Mouse (Mus musculus) hindbrain, embryonic 14.5 days (tissue): Measurements from ENCODE around the gene Tmc2. TPM values are rescaled to one million over a fixed set of nuclear protein-coding genes. Genes with fewer than 3 reads are reported as not detected.

Source experiments
- ATAC-seq: fragments of 200-750 bp; cut with Nextera tagmentation; 2 replicates; pipeline ENCODE4 v1.8.0; 2017; ENCODE audit warnings: moderate number of reproducible peaks, mild to moderate bottlenecking, moderate TSS enrichment, moderate library complexity; ENCODE audit not compliant: low FRiP score
- DNase-seq: peaks from one replicate; pipeline ENCODE4 v3.0.0-alpha.2; 2015; ENCODE audit warnings: low spot score
- H3K27ac ChIP-seq: fragments of 300-500 bp; sonication (generic); 2 replicates; pipeline ENCODE4 v1.5.1; 2014; ENCODE audit warnings: mild to moderate bottlenecking, moderate library complexity
- H3K27me3 ChIP-seq: fragments of 300-500 bp; sonication (generic); 2 replicates; pipeline ENCODE4 v1.6.1; 2014; ENCODE audit warnings: mild to moderate bottlenecking, low read length, mixed read lengths; ENCODE audit not compliant: control insufficient read depth, insufficient read depth
- H3K36me3 ChIP-seq: fragments of 300-500 bp; sonication (generic); replicated peaks from 2 replicates; pipeline ENCODE4 v1.6.1; 2014; ENCODE audit not compliant: control insufficient read depth, insufficient read depth
- H3K4me1 ChIP-seq: fragments of 300-500 bp; sonication (generic); replicated peaks from 2 replicates; pipeline ENCODE4 v1.6.1; 2014; ENCODE audit warnings: antibody characterized with exemption, low read length, mixed read lengths; ENCODE audit not compliant: control insufficient read depth, insufficient read depth
- H3K4me2 ChIP-seq: fragments of 300-500 bp; sonication (generic); replicated peaks from 2 replicates; pipeline ENCODE4 v1.6.1; 2014; ENCODE audit warnings: mild to moderate bottlenecking, moderate library complexity
- H3K4me3 ChIP-seq: fragments of 300-500 bp; sonication (generic); replicated peaks from 2 replicates; pipeline ENCODE4 v1.5.1; 2014; ENCODE audit warnings: mild to moderate bottlenecking, low read length
- H3K9ac ChIP-seq: fragments of 300-500 bp; sonication (generic); 2 replicates; pipeline ENCODE4 v1.6.1; 2014
- H3K9me3 ChIP-seq: fragments of 300-500 bp; sonication (generic); 2 replicates; pipeline ENCODE4 v1.6.1; 2016; ENCODE audit warnings: low read length; ENCODE audit not compliant: control insufficient read depth
- WGBS: fragments of 180-500 bp; shearing (Covaris S2); extraction: QIAGEN DNeasy Blood & Tissue Kit; methylation state at CpG from one replicate; pipeline ENCODE4 v1.1.7; 2014; 5-methylcytosine and 5-hydroxymethylcytosine counted together
- polyA plus RNA-seq: library from polyadenylated mRNA; unstranded; fragments of >200 nt; fragmentation: Nextera tagmentation; extraction: Ambion mirVana; gene quantifications from 2 replicates; pipeline ENCODE4 v1.2.1, GENCODE M21; 2014

Tmc2 gene
- polyA plus RNA-seq, 1 experiment from 2014 or later, result not detected

GRCm38 (mm10) chr2:130209636-130210035 is 14.6 kb downstream of the Tmc2 start:
- no peak for DNase-seq
- WGBS, result 99% methylated on average over 3 of the region's 3 CpGs
- H3K4me3 ChIP-seq, result no peak overlapping the region
- no peaks in the 10 kb centered on the region for H3K36me3 ChIP-seq
- no peaks in the 10 kb centered on the region for H3K27me3 ChIP-seq
- H3K27ac ChIP-seq, result no peak overlapping the region
- no peaks in the 10 kb centered on the region for H3K4me1 ChIP-seq
- ATAC-seq, result no peak
- no peaks in the 10 kb centered on the region for H3K9me3 ChIP-seq
- H3K9ac ChIP-seq, result no peak overlapping the region
- no peak overlapping the region for H3K4me2 ChIP-seq

- Histone ChIP-seq H3K36me3 (no peaks in the 10 kb centered on the region), H3K4me3 (no peak overlapping the region), H3K4me2 (no peak overlapping the region), H3K4me1 (no peaks in the 10 kb centered on the region), H3K9ac (no peak overlapping the region), H3K27ac (no peak overlapping the region), H3K9me3 (no peaks in the 10 kb centered on the region), H3K27me3 (no peaks in the 10 kb centered on the region)
- 81% methylated on average over 2 of the region's 2 CpGs for whole genome bisulfite sequencing
- no peak for ATAC-seq
- no peak for DNase-seq
Observed at GRCm38 (mm10) chr2:130211581-130211980, 16.6 kb downstream of the Tmc2 start.

GRCm38 (mm10) chr2:130246912-130247311 is 51.9 kb downstream of the Tmc2 start:
- H3K36me3 ChIP-seq, result no peaks in the 10 kb centered on the region
- H3K4me1 ChIP-seq, result no peaks in the 10 kb centered on the region
- DNase-seq (peak; percentile 67), ATAC-seq (no peak)
- 47% methylated on average over 9 of the region's 9 CpGs for WGBS
- H3K27ac ChIP-seq, result no peak overlapping the region
- H3K4me2 ChIP-seq, result no peak overlapping the region
- no peaks in the 10 kb centered on the region for H3K27me3 ChIP-seq
- H3K9ac ChIP-seq, result no peak overlapping the region
- H3K4me3 ChIP-seq, result no peak overlapping the region
- H3K9me3 ChIP-seq, result no peaks in the 10 kb centered on the region

DNA sequence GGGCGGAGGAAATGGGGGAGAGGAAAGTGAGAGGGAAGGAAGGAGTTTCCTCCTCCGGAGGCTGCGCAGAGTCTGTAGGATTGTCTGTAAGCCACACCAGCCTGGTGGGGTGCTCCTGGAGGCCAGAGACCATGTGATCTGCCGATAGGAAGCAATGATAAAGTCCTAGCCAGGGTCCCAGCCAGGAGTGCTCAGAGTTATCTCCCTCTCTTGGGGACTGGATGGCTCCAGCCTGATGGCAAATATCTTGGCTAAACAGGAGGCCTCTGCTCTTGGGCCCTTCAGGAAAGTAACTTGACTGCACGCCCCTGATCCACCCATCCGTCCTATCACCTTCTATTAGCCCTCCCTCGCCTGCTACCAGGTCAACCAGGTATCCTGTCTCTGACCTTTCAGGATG is 53.2 kb downstream of the Tmc2 start:
- WGBS, result 74% methylated on average over 7 of the region's 7 CpGs

GRCm38 (mm10) chr2:130256762-130257161 is 61.8 kb downstream of the Tmc2 start:
- 89% methylated on average over 4 of the region's 4 CpGs for WGBS
- H3K36me3 ChIP-seq, result no peaks in the 10 kb centered on the region

More for the DNA sequence above, 53.2 kb downstream of the Tmc2 start:
- no peaks in the 10 kb centered on the region for H3K9me3 ChIP-seq
- H3K9ac ChIP-seq, result no peak overlapping the region
- H3K27me3 ChIP-seq, result no peaks in the 10 kb centered on the region
- no peak overlapping the region for H3K4me2 ChIP-seq
- H3K27ac ChIP-seq, result no peak overlapping the region
- ATAC-seq (no peak), DNase-seq (no peak)
- no peaks in the 10 kb centered on the region for H3K4me1 ChIP-seq
- no peaks in the 10 kb centered on the region for H3K36me3 ChIP-seq
- H3K4me3 ChIP-seq, result no peak overlapping the region

DNA sequence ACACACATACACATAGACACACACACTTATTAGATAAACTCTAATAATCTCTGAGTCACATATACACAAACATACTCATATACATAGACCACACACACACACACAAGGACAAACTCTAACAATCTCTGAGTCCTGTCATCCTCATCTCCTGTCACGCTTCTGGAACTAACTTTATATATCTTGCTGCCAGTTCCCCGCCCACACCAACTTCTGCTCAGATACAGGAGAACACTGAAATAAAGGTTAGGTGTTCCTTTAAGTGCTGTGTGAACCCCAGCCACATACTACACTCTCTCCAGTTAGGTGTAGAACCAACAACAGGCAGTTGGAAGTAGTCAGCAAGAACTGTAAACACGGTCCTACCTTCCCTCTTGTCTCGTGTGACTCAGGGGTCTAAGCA is 65.8 kb downstream of the Tmc2 start:
- Histone ChIP-seq H3K4me3 (no peak overlapping the region), H3K9me3 (no peaks in the 10 kb centered on the region), H3K27ac (no peak overlapping the region), H3K4me2 (no peak overlapping the region), H3K36me3 (no peaks in the 10 kb centered on the region), H3K9ac (no peak overlapping the region), H3K27me3 (no peaks in the 10 kb centered on the region), H3K4me1 (no peaks in the 10 kb centered on the region)
- ATAC-seq, result no peak
- DNase-seq, result no peak
- WGBS, result 91% methylated on average over 4 of the region's 4 CpGs

More at GRCm38 (mm10) chr2:130256762-130257161, 61.8 kb downstream of the Tmc2 start:
- Histone ChIP-seq H3K9ac (no peak overlapping the region), H3K4me3 (no peak overlapping the region), H3K4me1 (no peaks in the 10 kb centered on the region), H3K4me2 (no peak overlapping the region), H3K27ac (no peak overlapping the region), H3K27me3 (no peaks in the 10 kb centered on the region), H3K9me3 (no peaks in the 10 kb centered on the region)
- ATAC-seq, result no peak
- no peak for DNase-seq

DNA sequence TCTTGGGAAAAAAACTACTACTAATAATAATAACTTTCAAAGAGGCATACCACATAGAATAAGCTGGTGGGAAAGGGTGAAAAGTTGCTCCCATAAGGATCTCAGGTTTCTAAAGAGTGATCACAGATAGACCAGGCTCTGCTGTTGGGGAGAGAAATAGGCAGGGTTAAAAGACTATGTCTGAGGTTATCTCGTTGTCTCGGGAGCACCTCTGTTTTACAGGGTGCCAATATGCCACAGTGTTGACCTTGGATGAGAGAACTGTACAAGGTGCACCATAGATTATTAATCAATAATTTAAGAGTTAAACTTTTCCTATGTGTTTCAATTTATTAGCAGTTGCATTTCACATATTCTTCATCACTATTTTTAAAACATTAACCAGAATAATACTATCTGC is 66.9 kb downstream of the Tmc2 start:
- no peak for ATAC-seq
- WGBS, result 89% methylated on average over 2 of the region's 2 CpGs
- H3K27me3 ChIP-seq, result no peaks in the 10 kb centered on the region

GRCm38 (mm10) chr2:130262398-130262797 is 67.4 kb downstream of the Tmc2 start:
- WGBS, result 80% methylated on average over 2 of the region's 2 CpGs
- no peak for DNase-seq

More for the DNA sequence above, 66.9 kb downstream of the Tmc2 start:
- DNase-seq, result no peak
- Histone ChIP-seq H3K36me3 (no peaks in the 10 kb centered on the region), H3K9ac (no peak overlapping the region), H3K27ac (no peak overlapping the region), H3K4me2 (no peak overlapping the region), H3K4me3 (no peak overlapping the region), H3K4me1 (no peaks in the 10 kb centered on the region), H3K9me3 (no peaks in the 10 kb centered on the region)

DNA sequence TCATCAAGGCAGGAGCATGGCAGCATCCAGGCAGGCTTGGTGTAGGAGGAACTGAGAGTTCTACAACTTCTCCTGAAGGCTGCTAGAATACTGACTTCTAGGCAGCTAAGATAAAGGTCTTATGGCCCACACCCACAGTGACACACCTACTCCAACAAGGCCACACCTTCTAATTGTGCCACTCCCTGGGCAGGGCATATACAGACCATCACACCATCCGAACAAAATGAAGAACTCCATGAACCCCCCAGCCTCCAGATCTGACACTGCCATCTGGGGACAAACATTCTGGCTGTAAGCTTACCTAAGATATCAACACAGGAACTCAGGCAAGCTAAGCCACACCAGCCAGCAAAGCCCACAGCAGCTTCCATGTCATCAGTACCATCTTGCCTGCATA is 70.5 kb downstream of the Tmc2 start:
- DNase-seq (no peak), ATAC-seq (no peak)
- 83% methylated on average over 1 of the region's 1 CpGs for WGBS
- Histone ChIP-seq H3K9me3 (no peaks in the 10 kb centered on the region), H3K4me3 (no peak overlapping the region), H3K27me3 (no peaks in the 10 kb centered on the region), H3K9ac (no peak overlapping the region), H3K27ac (no peak overlapping the region), H3K36me3 (no peaks in the 10 kb centered on the region), H3K4me2 (no peak overlapping the region), H3K4me1 (no peaks in the 10 kb centered on the region)

More at GRCm38 (mm10) chr2:130262398-130262797, 67.4 kb downstream of the Tmc2 start:
- Histone ChIP-seq H3K4me1 (no peaks in the 10 kb centered on the region), H3K4me2 (no peak overlapping the region), H3K27ac (no peak overlapping the region), H3K9me3 (no peaks in the 10 kb centered on the region), H3K4me3 (no peak overlapping the region), H3K27me3 (no peaks in the 10 kb centered on the region), H3K36me3 (no peaks in the 10 kb centered on the region), H3K9ac (no peak overlapping the region)
- ATAC-seq, result no peak

DNA sequence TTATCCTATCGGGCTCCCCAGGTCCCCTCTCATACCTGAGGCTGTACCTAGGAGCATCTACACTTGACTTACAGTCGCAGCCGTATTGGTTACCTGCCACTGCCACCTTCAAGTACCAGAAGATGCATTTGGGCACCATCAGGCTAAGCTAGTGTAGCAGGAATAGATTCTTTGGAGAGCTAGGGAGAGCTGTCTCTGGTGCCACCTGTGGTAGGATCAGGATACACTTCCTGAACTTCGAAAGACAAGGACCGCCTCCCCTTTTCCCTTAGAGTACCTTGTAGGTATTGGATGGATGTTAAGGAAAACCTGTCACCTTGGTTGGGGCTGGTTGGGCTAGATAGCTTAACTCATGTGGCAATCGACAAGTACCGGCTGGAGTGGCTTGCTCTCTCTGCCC is 73.1 kb downstream of the Tmc2 start:
- no peaks in the 10 kb centered on the region for H3K9me3 ChIP-seq
- WGBS, result 71% methylated on average over 7 of the region's 7 CpGs
- H3K27me3 ChIP-seq, result no peaks in the 10 kb centered on the region
- no peak overlapping the region for H3K4me2 ChIP-seq
- H3K4me3 ChIP-seq, result no peak overlapping the region
- ATAC-seq (no peak), DNase-seq (no peak)
- no peak overlapping the region for H3K9ac ChIP-seq
- H3K27ac ChIP-seq, result no peak overlapping the region
- peaks cover 1% of the 10 kb centered on the region for H3K4me1 ChIP-seq
- H3K36me3 ChIP-seq, result no peaks in the 10 kb centered on the region
